ENCODE assay signal across 7 mouse cellular contexts in genomic region chr13:76383972-76384663, GRCm38 (mm10). TPM values are rescaled to one million over a fixed set of nuclear protein-coding genes. Genes with fewer than 3 reads are reported as not detected.
DNase-seq lines count a peak whose midpoint lies in the region; ATAC-seq lines count a peak whose summit lies in the region.

TSS of gene Mctp1 (plus strand) at chr13:76384535.

- ATAC-seq in inflammation-experienced regulatory T-cells, adult 6 months, result no peak
- ATAC-seq in megakaryocyte-erythroid progenitor cell, adult 5-6 weeks (replicated peaks; ENCODE audit: low FRiP score, low TSS enrichment, poor library complexity, severe bottlenecking), result peak; percentile 75

- DNase-seq in adrenal gland, postnatal 10 days, result peak; percentile 76
- peak; percentile 76 for DNase-seq in embryo, embryonic 10 days (ENCODE audit: low spot score)
- DNase-seq in gastrocnemius, postnatal 25 days, result peak; percentile 32
- DNase-seq in left cerebral cortex, postnatal 36 days (ENCODE audit: low spot score in 2 of 2), result peak; percentile 54 to 67
- peak; percentile 16 to 23 for DNase-seq in right cerebral cortex, postnatal 36 days (ENCODE audit: low spot score in 2 of 2)

- intact Hi-C loops in left cerebral cortex, postnatal 36 days (cut with DNase I), result loop anchor here (5.0 kb wide), 1 partner anchor 82 kb away; no protein-coding TSS in a partner anchor

RNA-seq across cellular contexts. Expression of gene Mctp1, which starts in this region (rescaled TPM):
- 1 to 10 TPM; 1.8 to 2.8 TPM for total RNA-seq in adrenal gland, postnatal 10 days (2021)
- total RNA-seq in gastrocnemius, postnatal 25 days (2021), result 1 to 10 TPM in 1 of 2 experiments, under 1 TPM in 1; 0.86 to 1.0 TPM
- 10 to 100 TPM in 2 of 3 experiments, 1 to 10 TPM in 1; 4.7 to 32.3 (median 12.1) TPM for polyA plus RNA-seq in inflammation-experienced regulatory T-cells, adult 6 months (2017; shearing (Covaris generic))
- total RNA-seq in left cerebral cortex, postnatal 36 days (2021), result 10 to 100 TPM; 43.7 to 53.1 TPM
- total RNA-seq in megakaryocyte-erythroid progenitor cell, adult 5-6 weeks (2014; fragmentation: Nextera tagmentation), result 2.5 and 5.9 TPM in 2 replicates
- 6.4 and 11.8 TPM in 2 replicates for total RNA-seq in megakaryocyte-erythroid progenitor cell, adult 5-6 weeks (2017)

Comparison
In these comparisons a context has a peak if more than half of its experiments do, and no peak if none do; other contexts are left out.
1. DNase-seq: peak in every context shown above with its lines; median percentile 76 in adrenal gland, postnatal 10 days; 76 in embryo, embryonic 10 days; 60 in left cerebral cortex, postnatal 36 days; 32 in gastrocnemius, postnatal 25 days; 20 in right cerebral cortex, postnatal 36 days.